Mouse (Mus musculus) G1E (cell line): ENCODE measurements at regions not wholly inside any gene's neighbourhood (a gene's known extent, or its start where the extent isn't known, plus 50 kb on each side); places are given as distances from the start of the nearest gene placed in this dataset.

ENCODE experiments used
- CTCF ChIP-seq: IDR thresholded peaks from 2 replicates; pipeline ENCODE4 v1.5.1; 2012; ENCODE audit warnings: low read depth, low read length, inconsistent platforms, mixed read lengths
- GATA1 ChIP-seq: IDR thresholded peaks from 2 replicates; pipeline ENCODE4 v1.6.1; 2012; ENCODE audit warnings: borderline replicate concordance, low read length, inconsistent platforms, mixed read lengths
- GATA2 ChIP-seq: IDR thresholded peaks from 2 replicates; pipeline ENCODE4 v1.6.1; 2012; ENCODE audit warnings: low read depth, low read length, inconsistent platforms, borderline replicate concordance
- POLR2AphosphoS5 ChIP-seq: IDR thresholded peaks from 2 replicates; pipeline ENCODE4 v1.6.1; 2012; ENCODE audit warnings: low read depth, low read length, inconsistent platforms; ENCODE audit not compliant: insufficient replicate concordance
- TAL1 ChIP-seq: conservative IDR thresholded peaks from 2 replicates; pipeline ENCODE4 v1.6.1; 2012; ENCODE audit warnings: low read depth, low read length, inconsistent platforms, mixed read lengths

GRCm38 (mm10) chr8:117946540-117946939 is 144.8 kb upstream of the Mphosph6 start:
- no peak for TF ChIP-seq CTCF
- no peak for TF ChIP-seq POLR2AphosphoS5
- TF ChIP-seq TAL1: no peak
- TF ChIP-seq GATA1: no peak
- TF ChIP-seq GATA2: no peak
